Mouse (Mus musculus) retina, adult 2 months (tissue): ENCODE results near the gene Pdzd7.

ENCODE experiments used
- DNase-seq: peaks from one replicate; pipeline ENCODE4 v3.0.0-alpha.2; 2012; ENCODE audit warnings: low read depth, low spot score

Gene Pdzd7

GRCm38 (mm10) chr19:45030746-45031693 is 14.5 kb downstream of the Pdzd7 start:
- DNase-seq: no peak

GRCm38 (mm10) chr19:45030111-45030510 is 15.4 kb downstream of the Pdzd7 start:
- no peak for DNase-seq

GRCm38 (mm10) chr19:45029571-45029970 is 15.9 kb downstream of the Pdzd7 start:
- no peak for DNase-seq

- no peak for DNase-seq
Observed at GRCm38 (mm10) chr19:45028746-45029145, 16.8 kb downstream of the Pdzd7 start.

- DNase-seq: no peak
Observed at GRCm38 (mm10) chr19:45027848-45028247, 17.7 kb downstream of the Pdzd7 start.

- DNase-seq: no peak
Observed at GRCm38 (mm10) chr19:45026958-45027670, 18.4 kb downstream of the Pdzd7 start.

GRCm38 (mm10) chr19:45025937-45026568 is 19.5 kb downstream of the Pdzd7 start:
- no peak for DNase-seq

GRCm38 (mm10) chr19:45024775-45025174 is 20.7 kb downstream of the Pdzd7 start:
- DNase-seq: no peak

- DNase-seq: no peak
Observed at GRCm38 (mm10) chr19:45023993-45024392, 21.5 kb downstream of the Pdzd7 start.

GRCm38 (mm10) chr19:45021362-45021761 is 24.2 kb downstream of the Pdzd7 start:
- no peak for DNase-seq

GRCm38 (mm10) chr19:45020348-45020747 is 25.2 kb downstream of the Pdzd7 start:
- DNase-seq: no peak

GRCm38 (mm10) chr19:45018351-45018831 is 27.1 kb downstream of the Pdzd7 start:
- no peak for DNase-seq

GRCm38 (mm10) chr19:45017909-45018308 is 27.6 kb downstream of the Pdzd7 start:
- DNase-seq: peak; percentile 48

GRCm38 (mm10) chr19:45017216-45017771 is 28.2 kb downstream of the Pdzd7 start:
- DNase-seq: peak; percentile 48

GRCm38 (mm10) chr19:45016341-45017215 is 28.9 kb downstream of the Pdzd7 start:
- peak; percentile 53 for DNase-seq

- no peak for DNase-seq
Observed at GRCm38 (mm10) chr19:45015518-45016281, 29.8 kb downstream of the Pdzd7 start.

GRCm38 (mm10) chr19:45014981-45015402 is 30.5 kb downstream of the Pdzd7 start:
- no peak for DNase-seq

GRCm38 (mm10) chr19:45014335-45014971 is 31.1 kb downstream of the Pdzd7 start, which contains the start of gene Lzts2:
TSS of gene Lzts2 (plus strand) at chr19:45014414.
- DNase-seq: no peak

GRCm38 (mm10) chr19:45013581-45014225 is 31.8 kb downstream of the Pdzd7 start:
- DNase-seq: no peak
